Mouse (Mus musculus) CH12.LX (cell line): ENCODE measurements at regions not wholly inside any gene's neighbourhood (a gene's known extent, or its start where the extent isn't known, plus 50 kb on each side); places are given as distances from the start of the nearest gene placed in this dataset.

Experiments used
- DNase-seq: peaks from one replicate; pipeline ENCODE4 v3.0.0-alpha.2; 2013; ENCODE audit errors: extremely low read depth
- H3K27ac ChIP-seq: 2 replicates; pipeline ENCODE4 v1.5.1; 2012; ENCODE audit warnings: low read depth, mild to moderate bottlenecking, control low read depth, moderate library complexity; ENCODE audit not compliant: insufficient read depth
- H3K27me3 ChIP-seq: replicated peaks from 2 replicates; pipeline ENCODE3; 2012; ENCODE audit warnings: inconsistent platforms
- H3K36me3 ChIP-seq, 2 experiments: replicated peaks in 1 of 2; 2 replicates each; pipeline versions ENCODE3 to v1.6.1; 2012; ENCODE audit warnings: inconsistent platforms in 1 of 2, low read length in 1 of 2, mild to moderate bottlenecking in 1 of 2, mixed read lengths in 1 of 2, moderate library complexity in 1 of 2; ENCODE audit not compliant: control insufficient read depth in 1 of 2, insufficient read depth in 1 of 2
- H3K4me1 ChIP-seq, 2 experiments: 2 replicates each; pipeline ENCODE4 v1.6.1; 2012; ENCODE audit warnings: inconsistent platforms in 1 of 2, moderate library complexity in 1 of 2; ENCODE audit not compliant: insufficient read depth in 2 of 2, control insufficient read depth in 1 of 2
- H3K4me2 ChIP-seq: 2 replicates; pipeline ENCODE4 v1.6.1; 2012; ENCODE audit warnings: low read depth, mild to moderate bottlenecking, control low read depth; ENCODE audit not compliant: poor library complexity, insufficient read depth, severe bottlenecking
- H3K4me3 ChIP-seq, 3 experiments: fragments of 150-350 bp in 1 of 3; sonication (generic) in 1 of 3; replicated peaks in 1 of 3; 2 replicates each; pipeline versions ENCODE3 to v1.5.1; 2011 to 2012; ENCODE audit warnings: low read depth in 2 of 3, low read length in 2 of 3, mild to moderate bottlenecking in 2 of 3, moderate library complexity in 2 of 3, control low read depth in 1 of 3, improper control_type of control experiment in 1 of 3, inconsistent platforms in 1 of 3, mixed read lengths in 1 of 3; ENCODE audit not compliant: poor library complexity in 1 of 3
- H3K79me2 ChIP-seq: replicated peaks from 2 replicates; pipeline ENCODE4 v1.6.1; 2012; ENCODE audit warnings: mild to moderate bottlenecking, moderate library complexity; ENCODE audit not compliant: control insufficient read depth, poor library complexity, insufficient read depth, severe bottlenecking; ENCODE audit errors: extremely low read depth
- H3K9ac ChIP-seq: 2 replicates; pipeline ENCODE4 v1.6.1; 2012; ENCODE audit warnings: low read depth, mild to moderate bottlenecking, control low read depth, moderate library complexity; ENCODE audit not compliant: insufficient read depth
- H3K9me3 ChIP-seq: replicated peaks from 2 replicates; pipeline ENCODE3; 2012; ENCODE audit warnings: low read length, inconsistent platforms, mixed read lengths
- BHLHE40 ChIP-seq: IDR thresholded peaks from 2 replicates; pipeline ENCODE4 v1.6.1; 2011; ENCODE audit warnings: mild to moderate bottlenecking, low read depth, low read length, improper control_type of control experiment
- CTCF ChIP-seq, 2 experiments: IDR thresholded peaks in 1 of 2; conservative IDR thresholded peaks in 1 of 2; 2 replicates each; pipeline ENCODE4 v1.5.1; 2011 to 2012; ENCODE audit warnings: low read depth in 2 of 2, low read length in 2 of 2, improper control_type of control experiment in 1 of 2, inconsistent platforms in 1 of 2, mild to moderate bottlenecking in 1 of 2, moderate library complexity in 1 of 2
- E2F4 ChIP-seq: IDR thresholded peaks from 2 replicates; pipeline ENCODE4 v1.6.1; 2011; ENCODE audit warnings: low read depth, low read length, improper control_type of control experiment; ENCODE audit not compliant: insufficient replicate concordance
- ELF1 ChIP-seq: IDR thresholded peaks from 2 replicates; pipeline ENCODE4 v1.6.1; 2014; ENCODE audit warnings: low read depth, mild to moderate bottlenecking, inconsistent platforms, low read length, improper control_type of control experiment
- EP300 ChIP-seq: IDR thresholded peaks from 2 replicates; pipeline ENCODE4 v1.6.1; 2011; ENCODE audit warnings: low read length, improper control_type of control experiment
- ETS1 ChIP-seq: conservative IDR thresholded peaks from 2 replicates; pipeline ENCODE4 v1.6.1; 2012; ENCODE audit warnings: low read depth, mild to moderate bottlenecking, inconsistent platforms, low read length, improper control_type of control experiment, moderate library complexity
- GABPA ChIP-seq: IDR thresholded peaks from 2 replicates; pipeline ENCODE4 v1.6.1; 2012; ENCODE audit warnings: low read depth, low read length, improper control_type of control experiment, inconsistent platforms; ENCODE audit not compliant: insufficient replicate concordance
- HCFC1 ChIP-seq: IDR thresholded peaks from 2 replicates; pipeline ENCODE4 v1.6.1; 2012; ENCODE audit warnings: low read depth, mild to moderate bottlenecking, inconsistent platforms, low read length, improper control_type of control experiment
- IRF4 ChIP-seq: IDR thresholded peaks from 2 replicates; pipeline ENCODE4 v1.6.1; 2014; ENCODE audit warnings: low read depth, mild to moderate bottlenecking, inconsistent platforms, low read length, improper control_type of control experiment
- JUN ChIP-seq: IDR thresholded peaks from 2 replicates; pipeline ENCODE4 v1.6.1; 2011; ENCODE audit warnings: low read depth, mild to moderate bottlenecking, low read length, improper control_type of control experiment, moderate library complexity; ENCODE audit not compliant: insufficient read depth
- JUND ChIP-seq: conservative IDR thresholded peaks from 2 replicates; pipeline ENCODE4 v1.6.1; 2011; ENCODE audit warnings: low read depth, low read length, improper control_type of control experiment
- KAT2A ChIP-seq: IDR thresholded peaks from 2 replicates; pipeline ENCODE4 v1.6.1; 2012; ENCODE audit warnings: low read length, improper control_type of control experiment, inconsistent platforms; ENCODE audit not compliant: insufficient replicate concordance
- MAX ChIP-seq: IDR thresholded peaks from 2 replicates; pipeline ENCODE4 v1.6.1; 2011; ENCODE audit warnings: low read length, improper control_type of control experiment
- MAZ ChIP-seq: IDR thresholded peaks from 2 replicates; pipeline ENCODE4 v1.6.1; 2012; ENCODE audit warnings: low read depth, mild to moderate bottlenecking, inconsistent platforms, low read length, improper control_type of control experiment, moderate library complexity
- MEF2A ChIP-seq: IDR thresholded peaks from 2 replicates; pipeline ENCODE4 v1.6.1; 2014; ENCODE audit warnings: low read depth, mild to moderate bottlenecking, inconsistent platforms, low read length, improper control_type of control experiment, borderline replicate concordance
- MXI1 ChIP-seq: IDR thresholded peaks from 2 replicates; pipeline ENCODE4 v1.6.1; 2011; ENCODE audit warnings: mild to moderate bottlenecking, low read depth, low read length, improper control_type of control experiment
- NRF1 ChIP-seq: IDR thresholded peaks from 2 replicates; pipeline ENCODE4 v1.6.1; 2014; ENCODE audit warnings: low read depth, mild to moderate bottlenecking, inconsistent platforms, low read length, improper control_type of control experiment, moderate library complexity
- POLR2A ChIP-seq: IDR thresholded peaks from 2 replicates; pipeline ENCODE4 v1.6.1; 2011; ENCODE audit warnings: low read depth, mild to moderate bottlenecking, improper control_type of control experiment, low read length
- POLR2AphosphoS2 ChIP-seq: IDR thresholded peaks from 2 replicates; pipeline ENCODE4 v1.6.1; 2011; ENCODE audit warnings: low read depth, low read length, improper control_type of control experiment
- RAD21 ChIP-seq: IDR thresholded peaks from 2 replicates; pipeline ENCODE4 v1.6.1; 2011; ENCODE audit warnings: low read depth, mild to moderate bottlenecking, low read length, improper control_type of control experiment, moderate library complexity
- RCOR1 ChIP-seq: conservative IDR thresholded peaks from 2 replicates; pipeline ENCODE4 v1.6.1; 2012; ENCODE audit warnings: low read depth, mild to moderate bottlenecking, inconsistent platforms, low read length, improper control_type of control experiment
- SIN3A ChIP-seq: IDR thresholded peaks from 2 replicates; pipeline ENCODE4 v1.6.1; 2012; ENCODE audit warnings: low read length, improper control_type of control experiment, inconsistent platforms
- TBP ChIP-seq: conservative IDR thresholded peaks from 2 replicates; pipeline ENCODE4 v1.6.1; 2011; ENCODE audit warnings: low read depth, low read length, improper control_type of control experiment
- TCF12 ChIP-seq: IDR thresholded peaks from 2 replicates; pipeline ENCODE4 v1.6.1; 2014; ENCODE audit warnings: low read depth, mild to moderate bottlenecking, inconsistent platforms, low read length, improper control_type of control experiment
- UBTF ChIP-seq: IDR thresholded peaks from 2 replicates; pipeline ENCODE4 v1.6.1; 2012; ENCODE audit warnings: low read depth, mild to moderate bottlenecking, inconsistent platforms, low read length, improper control_type of control experiment, moderate library complexity
- USF1 ChIP-seq: IDR thresholded peaks from 2 replicates; pipeline ENCODE4 v1.6.1; 2014; ENCODE audit warnings: low read depth, mild to moderate bottlenecking, inconsistent platforms, low read length, improper control_type of control experiment
- USF2 ChIP-seq: conservative IDR thresholded peaks from 2 replicates; pipeline ENCODE4 v1.6.1; 2011; ENCODE audit warnings: low read depth, low read length, improper control_type of control experiment
- ZKSCAN1 ChIP-seq: IDR thresholded peaks from 2 replicates; pipeline ENCODE4 v1.6.1; 2012; ENCODE audit warnings: low read depth, inconsistent platforms, low read length, improper control_type of control experiment, borderline replicate concordance
- ZMIZ1 ChIP-seq: IDR thresholded peaks from 2 replicates; pipeline ENCODE4 v1.6.1; 2012; ENCODE audit warnings: low read depth, mild to moderate bottlenecking, inconsistent platforms, low read length, improper control_type of control experiment
- dilution Hi-C: fragments of 300-500 bp; cut with MboI; formaldehyde crosslinking; loops from 2 replicates; pipeline ENCODE4 v1.14.3; 2020; ENCODE audit warnings: low sequenced_read_pairs; ENCODE audit not compliant: extremely low pct_unique_long_range_greater_than_20kb, extremely low pct_ligation_motif_present
- in situ Hi-C: fragments of 300-500 bp; cut with MboI; formaldehyde crosslinking; loops from 3 replicates; pipeline ENCODE4 v1.14.3; 2019; ENCODE audit warnings: low sequenced_read_pairs, low pct_ligation_motif_present, low pct_unique_long_range_greater_than_20kb, mixed read lengths

DNA sequence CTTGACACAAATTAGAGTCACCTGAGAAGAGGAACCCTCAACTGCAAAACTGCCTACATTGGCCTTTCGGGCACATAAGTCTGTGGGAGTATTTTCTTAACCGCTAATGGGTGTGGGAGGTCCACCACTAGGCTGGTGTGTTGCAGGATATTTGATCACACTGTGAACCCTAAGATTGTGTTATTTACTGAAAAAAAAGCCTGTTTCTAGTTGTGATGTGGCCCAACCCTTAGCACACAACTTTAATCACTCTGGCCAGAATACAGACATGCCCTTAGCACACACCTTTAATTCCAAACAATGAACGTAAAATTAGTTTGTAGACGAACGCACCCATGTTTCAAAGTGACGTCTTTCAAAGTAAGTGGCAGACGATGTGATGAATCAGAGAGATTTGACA is 161.5 kb downstream of the Tshz3 start:
- peaks cover 84% of the 10 kb centered on the region for H3K9me3 ChIP-seq
- in situ Hi-C loops, result no loop called here
- TF ChIP-seq JUND, result no peak
- no peak for TF ChIP-seq USF2
- TF ChIP-seq MAZ, result no peak
- no peak for TF ChIP-seq SIN3A
- no peak for TF ChIP-seq EP300
- no peak for TF ChIP-seq POLR2AphosphoS2
- no peak for TF ChIP-seq BHLHE40
- no peak for TF ChIP-seq CTCF (conservative IDR thresholded peaks at IDR 0.05 in 1 of 2, IDR thresholded peaks at IDR 0.05 in 1 of 2; ENCODE audit: low read depth in 2 of 2, low read length in 2 of 2)
- TF ChIP-seq RCOR1, result no peak
- TF ChIP-seq KAT2A, result no peak
- TF ChIP-seq HCFC1, result no peak
- TF ChIP-seq GABPA, result no peak
- TF ChIP-seq, all 38 proteins: peak for 0
- no peaks in the 10 kb centered on the region for H3K36me3 ChIP-seq
- no peaks in the 10 kb centered on the region for H3K79me2 ChIP-seq
- DNase-seq, result no peak
- dilution Hi-C loops, result no loop called here
- no peak overlapping the region for H3K27ac ChIP-seq
- H3K4me1 ChIP-seq, result no peaks in the 10 kb centered on the region
- H3K4me2 ChIP-seq, result no peak overlapping the region
- H3K27me3 ChIP-seq, result no peaks in the 10 kb centered on the region
- H3K4me3 ChIP-seq, result no peak overlapping the region
- no peak overlapping the region for H3K9ac ChIP-seq

DNA sequence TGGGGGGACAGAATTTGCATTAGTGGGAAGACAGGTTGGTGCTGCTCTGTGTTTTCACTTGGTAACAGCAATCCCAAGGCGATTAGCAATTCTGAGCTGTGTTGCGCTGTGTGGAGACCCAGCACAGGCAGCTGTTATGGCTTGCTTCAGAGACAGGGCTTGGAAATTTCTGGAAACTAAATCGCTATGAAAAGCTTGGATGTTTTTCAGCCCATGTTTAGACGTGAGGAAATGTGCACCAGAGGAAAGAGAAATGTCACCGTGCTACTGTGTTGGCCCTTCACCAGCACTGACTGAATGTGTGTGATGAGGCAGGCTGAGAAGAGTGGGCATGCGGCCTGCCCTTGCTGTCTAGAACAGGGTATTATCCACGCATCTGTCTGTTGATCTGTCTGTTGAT is 164.6 kb downstream of the Tshz3 start:
- DNase-seq, result no peak
- TF ChIP-seq E2F4 (no peak), JUN (no peak), RAD21 (no peak), GABPA (no peak), MEF2A (no peak), TBP (no peak), USF1 (no peak), ZKSCAN1 (no peak), NRF1 (no peak), ELF1 (no peak), IRF4 (no peak), HCFC1 (no peak), ETS1 (no peak), TCF12 (no peak), MAX (no peak), ZMIZ1 (no peak), EP300 (no peak), POLR2A (no peak), MXI1 (no peak), UBTF (no peak)
- peaks cover 89% of the 10 kb centered on the region for H3K9me3 ChIP-seq
- no peak overlapping the region for H3K27ac ChIP-seq
- dilution Hi-C loops (no loop called here), in situ Hi-C loops (no loop called here)
- H3K4me3 ChIP-seq, result no peak overlapping the region
- no peaks in the 10 kb centered on the region for H3K4me1 ChIP-seq
- no peak overlapping the region for H3K9ac ChIP-seq
- no peaks in the 10 kb centered on the region for H3K36me3 ChIP-seq
- no peaks in the 10 kb centered on the region for H3K27me3 ChIP-seq
- H3K4me2 ChIP-seq, result no peak overlapping the region
- H3K79me2 ChIP-seq, result no peaks in the 10 kb centered on the region
